8 mouse cellular contexts compared by ENCODE assay signal in the genomic region with DNA sequence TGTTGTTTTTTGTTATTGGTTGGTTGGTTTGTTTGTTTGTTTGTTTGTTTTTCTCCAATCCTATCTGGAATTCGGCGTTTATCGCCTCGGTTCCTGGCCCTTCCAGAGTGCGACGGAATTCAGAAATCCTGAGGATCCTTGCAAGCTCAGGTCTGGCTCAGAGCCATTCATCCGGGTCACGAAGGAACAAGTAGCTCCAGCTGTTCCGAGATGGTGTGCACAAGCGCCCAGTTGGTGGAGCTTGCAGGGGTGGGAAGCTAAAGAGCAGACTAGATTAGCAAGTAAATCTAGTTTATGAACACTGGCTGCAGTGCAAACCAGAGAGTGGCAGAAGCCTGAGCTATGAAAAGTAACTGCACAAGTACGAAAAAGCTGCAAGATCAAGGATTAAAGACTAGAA. TPM values are rescaled to one million over a fixed set of nuclear protein-coding genes. Genes with fewer than 3 reads are reported as not detected.
DNase-seq lines count a peak whose midpoint lies in the region; ATAC-seq and TF ChIP-seq lines count a peak whose summit lies in the region.

No protein-coding gene starts in this region.

- H3K27me3 ChIP-seq in erythroblast, embryonic 14.5 days (ENCODE audit: control insufficient read depth): peaks cover 2% of the 10 kb centered on the region; the same call in 1 of the 2 replicates
- no peaks in the 10 kb centered on the region for H3K27me3 ChIP-seq in intestine, embryonic 14.5 days (replicated peaks; ENCODE audit: control insufficient read depth, insufficient read depth, low read length)
- no peaks in the 10 kb centered on the region for H3K27me3 ChIP-seq in midbrain, embryonic 11.5 days (ENCODE audit: control insufficient read depth, insufficient read depth, low read length)
- no peaks in the 10 kb centered on the region for H3K27me3 ChIP-seq in stomach, embryonic 15.5 days (replicated peaks)

- peaks cover 52% of the 10 kb centered on the region for H3K4me1 ChIP-seq in erythroblast, embryonic 14.5 days (ENCODE audit: control insufficient read depth)
- H3K4me1 ChIP-seq in cortical plate, adult 2 months (ENCODE audit: control insufficient read depth, insufficient read depth, low read length): no peaks in the 10 kb centered on the region
- no peaks in the 10 kb centered on the region for H3K4me1 ChIP-seq in intestine, embryonic 14.5 days (replicated peaks; ENCODE audit: control insufficient read depth, insufficient read depth, low read length)
- peaks cover 9% of the 10 kb centered on the region for H3K4me1 ChIP-seq in midbrain, embryonic 11.5 days (ENCODE audit: control insufficient read depth, insufficient read depth, low read length)
- 0 out of 2 replicates have a peak, but pooled peaks cover 2% of the 10 kb centered on the region for H3K4me1 ChIP-seq in stomach, embryonic 15.5 days

- TF ChIP-seq POLR2A in cortical plate, adult 2 months (IDR thresholded peaks at IDR 0.05; ENCODE audit: extremely low read depth, insufficient read depth, low read length): no peak

- no peak for TF ChIP-seq CTCF in cortical plate, adult 2 months (IDR thresholded peaks at IDR 0.05; ENCODE audit: extremely low read depth, insufficient read depth, low read length)

- under 1% methylated on average over 11 of the region's 11 CpGs for WGBS in intestine, embryonic 14.5 days
- WGBS in midbrain, embryonic 11.5 days: under 1% methylated on average over 11 of the region's 11 CpGs
- under 1% methylated on average over 11 of the region's 11 CpGs for WGBS in stomach, embryonic 15.5 days

- H3K9ac ChIP-seq in intestine, embryonic 14.5 days (ENCODE audit: low read length): peak overlapping the region; percentile 14; the same call in 1 of the 2 replicates
- H3K9ac ChIP-seq in midbrain, embryonic 11.5 days (ENCODE audit: low read length): peak overlapping the region; percentile 45
- no peak overlapping the region for H3K9ac ChIP-seq in stomach, embryonic 15.5 days

- no peaks in the 10 kb centered on the region for H3K9me3 ChIP-seq in erythroblast, embryonic 14.5 days (ENCODE audit: control insufficient read depth, low read length)
- no peaks in the 10 kb centered on the region for H3K9me3 ChIP-seq in intestine, embryonic 14.5 days (ENCODE audit: control insufficient read depth, low read length)
- no peaks in the 10 kb centered on the region for H3K9me3 ChIP-seq in midbrain, embryonic 11.5 days (ENCODE audit: control insufficient read depth, low read length)
- H3K9me3 ChIP-seq in stomach, embryonic 15.5 days: no peaks in the 10 kb centered on the region

- peak overlapping the region; percentile 64 for H3K4me3 ChIP-seq in erythroblast, embryonic 14.5 days (replicated peaks)
- H3K4me3 ChIP-seq in cortical plate, adult 2 months (ENCODE audit: insufficient read depth, low read length): peak overlapping the region; percentile 30
- peak overlapping the region; percentile 62 for H3K4me3 ChIP-seq in intestine, embryonic 14.5 days (ENCODE audit: low read depth, low read length)
- H3K4me3 ChIP-seq in midbrain, embryonic 11.5 days (ENCODE audit: low read depth, low read length): peak overlapping the region; percentile 30
- H3K4me3 ChIP-seq in stomach, embryonic 15.5 days (replicated peaks): peak overlapping the region; percentile 45

- no peak for ATAC-seq in erythroblast, adult 5-6 weeks (replicated peaks; ENCODE audit: low FRiP score, poor library complexity, severe bottlenecking)
- ATAC-seq in intestine, embryonic 14.5 days (replicated peaks; ENCODE audit: low FRiP score, low TSS enrichment, low read depth): peak; percentile 30; the same call in 1 of the 2 replicates
- no peak for ATAC-seq in midbrain, embryonic 11.5 days (ENCODE audit: low FRiP score)
- ATAC-seq in stomach, embryonic 15.5 days (ENCODE audit: insufficient read depth, low FRiP score, low read depth): peak; percentile 62

- intact Hi-C loops in left cerebral cortex, postnatal 4 days (cut with DNase I): loop anchor here (5.0 kb wide), 1 partner anchor 104 kb away; no protein-coding TSS in a partner anchor

- peak overlapping the region; percentile 66 for H3K4me2 ChIP-seq in intestine, embryonic 14.5 days (ENCODE audit: low read length)
- peak overlapping the region; percentile 47 for H3K4me2 ChIP-seq in midbrain, embryonic 11.5 days
- H3K4me2 ChIP-seq in stomach, embryonic 15.5 days: peak overlapping the region; percentile 67

- no peak overlapping the region for H3K27ac ChIP-seq in cortical plate, adult 2 months (ENCODE audit: insufficient read depth, low read length)
- peak overlapping the region; percentile 70 for H3K27ac ChIP-seq in intestine, embryonic 14.5 days (ENCODE audit: low read depth)
- H3K27ac ChIP-seq in midbrain, embryonic 11.5 days (ENCODE audit: low read depth, low read length): no peak overlapping the region
- peak overlapping the region; percentile 85 for H3K27ac ChIP-seq in stomach, embryonic 15.5 days

- DNase-seq in gastrocnemius, postnatal 10 days: peak; percentile 92
- peak; percentile 93 for DNase-seq in intestine, embryonic 14.5 days (ENCODE audit: low spot score)
- DNase-seq in left cerebral cortex, postnatal 4 days: peak; percentile 78
- DNase-seq in midbrain, embryonic 11.5 days (ENCODE audit: low spot score, missing footprints): peak; percentile 95

- no peaks in the 10 kb centered on the region for H3K36me3 ChIP-seq in erythroblast, embryonic 14.5 days (ENCODE audit: control insufficient read depth)
- no peaks in the 10 kb centered on the region for H3K36me3 ChIP-seq in intestine, embryonic 14.5 days (ENCODE audit: control insufficient read depth, insufficient read depth, low read length)
- no peaks in the 10 kb centered on the region for H3K36me3 ChIP-seq in midbrain, embryonic 11.5 days (ENCODE audit: control insufficient read depth, insufficient read depth, low read length)
- H3K36me3 ChIP-seq in stomach, embryonic 15.5 days: no peaks in the 10 kb centered on the region

RNA-seq across cellular contexts. Expression of a gene that starts 6.2 kb away (rescaled TPM):
- 7.6 and 8.7 TPM in 2 replicates for polyA plus RNA-seq in erythroblast, embryonic 14.5 days (2012)
- 11.9 and 18.4 TPM in 2 replicates for total RNA-seq in erythroblast, adult 5-6 weeks (2015; ENCODE audit: low replicate concordance)
- total RNA-seq in erythroblast, adult 5-6 weeks (2017; ENCODE audit: low replicate concordance): 37.4 and 42.5 TPM in 2 replicates
- polyA plus RNA-seq in cortical plate, adult 2 months (2012; rRNA removed): 30.4 and 30.5 TPM in 2 replicates
- 10 to 100 TPM; 27.9 to 36.8 TPM for total RNA-seq in gastrocnemius, postnatal 10 days (2021)
- 167 and 169 TPM in 2 replicates for polyA plus RNA-seq in intestine, embryonic 14.5 days (2014; fragmentation: Nextera tagmentation; extraction: Ambion mirVana)
- total RNA-seq in left cerebral cortex, postnatal 4 days (2021): 10 to 100 TPM; 57.6 to 65.0 TPM
- polyA plus RNA-seq in midbrain, embryonic 11.5 days (2014; fragmentation: Nextera tagmentation; extraction: Ambion mirVana): 136 and 138 TPM in 2 replicates
- 132 and 143 TPM in 2 replicates for polyA plus RNA-seq in stomach, embryonic 15.5 days (2015; fragmentation: Nextera tagmentation; extraction: Ambion mirVana)

RNA-seq across cellular contexts. Expression of a gene that starts 27.4 kb away (rescaled TPM):
- not detected in 2 replicates for polyA plus RNA-seq in erythroblast, embryonic 14.5 days (2012)
- total RNA-seq in erythroblast, adult 5-6 weeks (2015; ENCODE audit: low replicate concordance): not detected in 2 replicates
- not detected in 2 replicates for total RNA-seq in erythroblast, adult 5-6 weeks (2017; ENCODE audit: low replicate concordance)
- polyA plus RNA-seq in cortical plate, adult 2 months (2012; rRNA removed): not detected in 2 replicates
- total RNA-seq in gastrocnemius, postnatal 10 days (2021): not detected
- not detected in 2 replicates for polyA plus RNA-seq in intestine, embryonic 14.5 days (2014; fragmentation: Nextera tagmentation; extraction: Ambion mirVana)
- not detected for total RNA-seq in left cerebral cortex, postnatal 4 days (2021)
- not detected in 2 replicates for polyA plus RNA-seq in midbrain, embryonic 11.5 days (2014; fragmentation: Nextera tagmentation; extraction: Ambion mirVana)
- not detected in 2 replicates for polyA plus RNA-seq in stomach, embryonic 15.5 days (2015; fragmentation: Nextera tagmentation; extraction: Ambion mirVana)

RNA-seq across cellular contexts. Expression of a gene that starts 43.6 kb away (rescaled TPM):
- not detected in 2 replicates for polyA plus RNA-seq in erythroblast, embryonic 14.5 days (2012)
- total RNA-seq in erythroblast, adult 5-6 weeks (2015; ENCODE audit: low replicate concordance): not detected in 2 replicates
- total RNA-seq in erythroblast, adult 5-6 weeks (2017; ENCODE audit: low replicate concordance): not detected in 2 replicates
- not detected in 2 replicates for polyA plus RNA-seq in cortical plate, adult 2 months (2012; rRNA removed)
- not detected for total RNA-seq in gastrocnemius, postnatal 10 days (2021)
- not detected in 2 replicates for polyA plus RNA-seq in intestine, embryonic 14.5 days (2014; fragmentation: Nextera tagmentation; extraction: Ambion mirVana)
- not detected for total RNA-seq in left cerebral cortex, postnatal 4 days (2021)
- not detected in 2 replicates for polyA plus RNA-seq in midbrain, embryonic 11.5 days (2014; fragmentation: Nextera tagmentation; extraction: Ambion mirVana)
- not detected in 2 replicates for polyA plus RNA-seq in stomach, embryonic 15.5 days (2015; fragmentation: Nextera tagmentation; extraction: Ambion mirVana)

Comparison
In these comparisons a context has a peak if more than half of its experiments do, and no peak if none do; other contexts are left out.
1. ATAC-seq: peak in intestine, embryonic 14.5 days (single experiment) and stomach, embryonic 15.5 days (single experiment); none in erythroblast, adult 5-6 weeks (single experiment) and midbrain, embryonic 11.5 days (single experiment).
2. H3K27ac ChIP-seq: peak in intestine, embryonic 14.5 days (single experiment) and stomach, embryonic 15.5 days (single experiment); none in cortical plate, adult 2 months (single experiment) and midbrain, embryonic 11.5 days (single experiment).
3. Peak in every context shown above with its lines, with median percentiles within 50 percentile points of each other: H3K4me3 ChIP-seq, DNase-seq and H3K4me2 ChIP-seq.